Mouse (Mus musculus): ENCODE results near the gene Cbs. TPM values are rescaled to one million over a fixed set of nuclear protein-coding genes. Genes with fewer than 3 reads are reported as not detected.

Cbs gene
- polyA plus RNA-seq (2015; fragmentation: Nextera tagmentation; extraction: Ambion mirVana): 1.2 and 1.4 TPM in 2 replicates

- Histone ChIP-seq H3K36me3 (ENCODE audit: insufficient read depth, low read length) (no peaks in the 10 kb centered on the region), H3K9me3 (ENCODE audit: low read length) (no peaks in the 10 kb centered on the region), H3K27ac (ENCODE audit: low read length) (peak within 1 kb of the TSS; percentile 55; the same call in 1 of the 2 replicates), H3K4me3 (ENCODE audit: low read depth, low read length) (peak within 1 kb of the TSS; percentile 45), H3K27me3 (replicated peaks; ENCODE audit: insufficient read depth, low read length) (no peaks in the 10 kb centered on the region), H3K9ac (replicated peaks; ENCODE audit: low read depth) (peak within 1 kb of the TSS; percentile 19), H3K4me2 (replicated peaks; ENCODE audit: low read depth, low read length) (peak within 1 kb of the TSS; percentile 89), H3K4me1 (ENCODE audit: insufficient read depth, low read depth, low read length) (peaks cover 5% of the 10 kb centered on the region)
- 2% methylated on average over 60 of the region's 61 CpGs for WGBS
- peak; percentile 96 for ATAC-seq
- peak; percentile 84 for DNase-seq (ENCODE audit: low spot score)
- no peak for TF ChIP-seq CTCF (IDR thresholded peaks at IDR 0.05)
- no peak for TF ChIP-seq EP300 (IDR thresholded peaks at IDR 0.05)
These were observed at the start of gene Cbs for GRCm38 (mm10) chr17:31636942-31637811. Gene Cbs, minus strand, starts transcription at chr17:31637238.

- Histone ChIP-seq H3K4me1 (ENCODE audit: insufficient read depth, low read depth, low read length) (peaks cover 8% of the 10 kb centered on the region; the same call in 1 of the 2 replicates), H3K27ac (ENCODE audit: low read length) (peak overlapping the region; percentile 71), H3K4me3 (ENCODE audit: low read depth, low read length) (no peak overlapping the region), H3K36me3 (ENCODE audit: insufficient read depth, low read length) (no peaks in the 10 kb centered on the region), H3K4me2 (replicated peaks; ENCODE audit: low read depth, low read length) (no peak overlapping the region), H3K9me3 (ENCODE audit: low read length) (no peaks in the 10 kb centered on the region), H3K9ac (replicated peaks; ENCODE audit: low read depth) (no peak overlapping the region), H3K27me3 (replicated peaks; ENCODE audit: insufficient read depth, low read length) (no peaks in the 10 kb centered on the region)
- DNase-seq (ENCODE audit: low spot score) (peak; percentile 57), ATAC-seq (peak; percentile 37)
- TF ChIP-seq EP300 (IDR thresholded peaks at IDR 0.05) (no peak), CTCF (IDR thresholded peaks at IDR 0.05) (no peak; the same call in 1 of the 2 replicates)
- 11% methylated on average over 3 of the region's 3 CpGs for WGBS
These were observed 49.2 kb upstream of the Cbs start for GRCm38 (mm10) chr17:31686225-31686564.

GRCm38 (mm10) chr17:31685514-31686224 lies 48.6 kb upstream of the Cbs start:
- peak; percentile 94 for DNase-seq (ENCODE audit: low spot score)
- WGBS: 10% methylated on average over 17 of the region's 17 CpGs
- peaks cover 8% of the 10 kb centered on the region; the same call in 1 of the 2 replicates for H3K4me1 ChIP-seq (ENCODE audit: insufficient read depth, low read depth, low read length)
- ATAC-seq: peak; percentile 66
- peak overlapping the region; percentile 71 for H3K27ac ChIP-seq (ENCODE audit: low read length)
- TF ChIP-seq EP300 (IDR thresholded peaks at IDR 0.05) (peak; percentile 8; the same call in 1 of the 2 replicates), CTCF (IDR thresholded peaks at IDR 0.05) (peak; percentile 97)
- H3K4me2 ChIP-seq (replicated peaks; ENCODE audit: low read depth, low read length): no peak overlapping the region
- no peaks in the 10 kb centered on the region for H3K36me3 ChIP-seq (ENCODE audit: insufficient read depth, low read length)
- no peaks in the 10 kb centered on the region for H3K9me3 ChIP-seq (ENCODE audit: low read length)
- H3K27me3 ChIP-seq (replicated peaks; ENCODE audit: insufficient read depth, low read length): no peaks in the 10 kb centered on the region
- no peak overlapping the region for H3K4me3 ChIP-seq (ENCODE audit: low read depth, low read length)
- H3K9ac ChIP-seq (replicated peaks; ENCODE audit: low read depth): no peak overlapping the region

GRCm38 (mm10) chr17:31680450-31680849 lies 43.4 kb upstream of the Cbs start:
- H3K9me3 ChIP-seq (ENCODE audit: low read length): no peaks in the 10 kb centered on the region
- no peaks in the 10 kb centered on the region for H3K4me1 ChIP-seq (ENCODE audit: insufficient read depth, low read depth, low read length)
- H3K27ac ChIP-seq (ENCODE audit: low read length): no peak overlapping the region
- no peak overlapping the region for H3K4me2 ChIP-seq (replicated peaks; ENCODE audit: low read depth, low read length)
- H3K9ac ChIP-seq (replicated peaks; ENCODE audit: low read depth): no peak overlapping the region
- ATAC-seq (no peak), DNase-seq (ENCODE audit: low spot score) (no peak)
- no peaks in the 10 kb centered on the region for H3K27me3 ChIP-seq (replicated peaks; ENCODE audit: insufficient read depth, low read length)
- WGBS: 54% methylated on average over 2 of the region's 2 CpGs
- no peaks in the 10 kb centered on the region for H3K36me3 ChIP-seq (ENCODE audit: insufficient read depth, low read length)
- no peak for TF ChIP-seq CTCF (IDR thresholded peaks at IDR 0.05)
- no peak overlapping the region for H3K4me3 ChIP-seq (ENCODE audit: low read depth, low read length)

- WGBS: 73% methylated on average over 8 of the region's 8 CpGs
- no peak within 1 kb of the TSS for H3K27ac ChIP-seq (ENCODE audit: low read length)
- no peak within 1 kb of the TSS for H3K4me3 ChIP-seq (ENCODE audit: low read depth, low read length)
- H3K4me2 ChIP-seq (replicated peaks; ENCODE audit: low read depth, low read length): no peak within 1 kb of the TSS
- no peaks in the 10 kb centered on the region for H3K4me1 ChIP-seq (ENCODE audit: insufficient read depth, low read depth, low read length)
- DNase-seq (ENCODE audit: low spot score) (no peak), ATAC-seq (no peak)
- no peak within 1 kb of the TSS for H3K9ac ChIP-seq (replicated peaks; ENCODE audit: low read depth)
- H3K36me3 ChIP-seq (ENCODE audit: insufficient read depth, low read length): no peaks in the 10 kb centered on the region
- no peaks in the 10 kb centered on the region for H3K9me3 ChIP-seq (ENCODE audit: low read length)
- no peaks in the 10 kb centered on the region for H3K27me3 ChIP-seq (replicated peaks; ENCODE audit: insufficient read depth, low read length)
- TF ChIP-seq CTCF (IDR thresholded peaks at IDR 0.05): no peak
- TF ChIP-seq EP300 (IDR thresholded peaks at IDR 0.05): no peak
These were observed 40.5 kb upstream of the Cbs start, which contains the start of gene Cryaa for GRCm38 (mm10) chr17:31677507-31677906. Gene Cryaa, plus strand, starts transcription at chr17:31677807.

- H3K9ac ChIP-seq (replicated peaks; ENCODE audit: low read depth): no peak overlapping the region
- 65% methylated on average over 1 of the region's 1 CpGs for WGBS
- H3K36me3 ChIP-seq (ENCODE audit: insufficient read depth, low read length): no peaks in the 10 kb centered on the region
- H3K4me2 ChIP-seq (replicated peaks; ENCODE audit: low read depth, low read length): no peak overlapping the region
- no peaks in the 10 kb centered on the region for H3K9me3 ChIP-seq (ENCODE audit: low read length)
- ATAC-seq (no peak), DNase-seq (ENCODE audit: low spot score) (no peak)
- H3K4me1 ChIP-seq (ENCODE audit: insufficient read depth, low read depth, low read length): no peaks in the 10 kb centered on the region
- no peak overlapping the region for H3K27ac ChIP-seq (ENCODE audit: low read length)
- TF ChIP-seq CTCF (IDR thresholded peaks at IDR 0.05): no peak
- H3K27me3 ChIP-seq (replicated peaks; ENCODE audit: insufficient read depth, low read length): no peaks in the 10 kb centered on the region
- no peak overlapping the region for H3K4me3 ChIP-seq (ENCODE audit: low read depth, low read length)
These were observed 37.4 kb upstream of the Cbs start for GRCm38 (mm10) chr17:31674426-31674825.
